Mouse (Mus musculus) lung, postnatal 0 days (tissue): Measurements from ENCODE around the gene Tmem164.

Source experiments
- CTCF ChIP-seq: IDR thresholded peaks from 2 replicates; pipeline ENCODE4 v1.5.1; 2016; ENCODE audit warnings: antibody characterized with exemption, mild to moderate bottlenecking
- EP300 ChIP-seq: IDR thresholded peaks from 2 replicates; pipeline ENCODE4 v1.6.1; 2016; ENCODE audit warnings: antibody characterized with exemption, mild to moderate bottlenecking, control low read depth

- no peak for TF ChIP-seq EP300
- no peak for TF ChIP-seq CTCF
These were observed 17.0 kb downstream of the Tmem164 start for GRCm38 (mm10) chrX:142698212-142698611.
